Mouse (Mus musculus) small intestine, adult 2 months (tissue): ENCODE measurements around the gene Cspg4. TPM values are rescaled to one million over a fixed set of nuclear protein-coding genes. Genes with fewer than 3 reads are reported as not detected.

Experiments
- H3K27ac ChIP-seq: fragments of 200-500 bp; 2 replicates; pipeline ENCODE4 v1.5.1; 2012; ENCODE audit warnings: low read depth, low read length, control low read depth, inconsistent platforms; ENCODE audit not compliant: insufficient read depth
- H3K27me3 ChIP-seq: fragments of 200-500 bp; 2 replicates; pipeline ENCODE4 v1.6.1; 2012; ENCODE audit warnings: mild to moderate bottlenecking, moderate library complexity, low read length, inconsistent platforms; ENCODE audit not compliant: control insufficient read depth, insufficient read depth
- H3K36me3 ChIP-seq: fragments of 200-500 bp; 2 replicates; pipeline ENCODE4 v1.6.1; 2012; ENCODE audit warnings: mild to moderate bottlenecking, low read length, control low read depth, inconsistent platforms; ENCODE audit not compliant: control insufficient read depth, insufficient read depth
- H3K4me1 ChIP-seq: fragments of 200-500 bp; 2 replicates; pipeline ENCODE4 v1.6.1; 2012; ENCODE audit warnings: low read length, inconsistent platforms, mixed read lengths; ENCODE audit not compliant: control insufficient read depth, insufficient read depth, insufficient read length
- H3K4me3 ChIP-seq: fragments of 200-500 bp; 2 replicates; pipeline ENCODE4 v1.5.1; 2012; ENCODE audit warnings: low read depth, mild to moderate bottlenecking, control low read depth, inconsistent platforms, low read length, moderate library complexity
- CTCF ChIP-seq: fragments of 200-500 bp; IDR thresholded peaks from 2 replicates; pipeline ENCODE4 v1.5.1; 2012; ENCODE audit warnings: low read depth, mild to moderate bottlenecking, control low read depth, inconsistent platforms, low read length, moderate library complexity, mixed read lengths; ENCODE audit not compliant: insufficient replicate concordance, insufficient read length; ENCODE audit errors: extremely low read depth
- POLR2A ChIP-seq: fragments of 200-500 bp; IDR thresholded peaks from 2 replicates; pipeline ENCODE4 v1.6.1; 2012; ENCODE audit warnings: low read depth, mild to moderate bottlenecking, control low read depth, inconsistent platforms, low read length, moderate library complexity
- WGBS: fragments of 180-500 bp; shearing (Covaris S2); methylation state at CpG from one replicate; pipeline ENCODE4 v1.1.7; 2018; 5-methylcytosine and 5-hydroxymethylcytosine counted together
- polyA plus RNA-seq: library from polyadenylated mRNA; depleted of rRNA; stranded (reverse); fragments of >200 nt; gene quantifications from 2 replicates; pipeline ENCODE4 v1.2.3, GENCODE M21; 2012

The Cspg4 gene
- polyA plus RNA-seq, 1 experiment = 11.4 TPM

DNA sequence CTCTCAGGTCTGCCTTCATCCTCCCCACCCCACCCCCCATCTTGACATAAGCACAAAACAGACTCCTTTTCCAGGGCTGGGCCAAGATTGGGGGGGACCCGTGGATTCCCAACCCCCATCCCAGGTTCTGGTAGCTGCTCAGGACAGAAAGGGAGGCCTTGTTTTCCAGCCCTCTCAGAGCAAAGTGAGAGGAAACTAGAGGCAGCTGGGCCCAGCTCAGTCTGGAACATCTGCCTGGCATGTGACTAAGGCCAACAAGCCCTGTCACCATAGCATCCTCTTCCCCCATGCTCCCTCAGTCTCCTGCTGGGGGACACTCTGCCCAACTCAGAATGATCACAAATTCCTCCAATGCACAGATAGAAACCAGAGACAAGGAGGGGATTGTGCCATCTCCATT, 50.3 kb downstream of the Cspg4 start:
- H3K27me3 ChIP-seq = no peaks in the 10 kb centered on the region
- H3K4me1 ChIP-seq = no peaks in the 10 kb centered on the region
- TF ChIP-seq CTCF = no peak
- TF ChIP-seq POLR2A = no peak
- no peaks in the 10 kb centered on the region; the same call in 1 of the 2 replicates for H3K36me3 ChIP-seq
- H3K27ac ChIP-seq = no peak overlapping the region
- WGBS = 75% methylated on average over 1 of the region's 1 CpGs
- no peak overlapping the region for H3K4me3 ChIP-seq

- Histone ChIP-seq H3K4me3 (no peak overlapping the region), H3K4me1 (no peaks in the 10 kb centered on the region), H3K36me3 (no peaks in the 10 kb centered on the region; the same call in 1 of the 2 replicates), H3K27me3 (no peaks in the 10 kb centered on the region), H3K27ac (no peak overlapping the region)
- no peak for TF ChIP-seq POLR2A
- TF ChIP-seq CTCF = no peak
- WGBS = 72% methylated on average over 5 of the region's 5 CpGs
These were observed 51.0 kb downstream of the Cspg4 start for GRCm38 (mm10) chr9:56915695-56916410.

DNA sequence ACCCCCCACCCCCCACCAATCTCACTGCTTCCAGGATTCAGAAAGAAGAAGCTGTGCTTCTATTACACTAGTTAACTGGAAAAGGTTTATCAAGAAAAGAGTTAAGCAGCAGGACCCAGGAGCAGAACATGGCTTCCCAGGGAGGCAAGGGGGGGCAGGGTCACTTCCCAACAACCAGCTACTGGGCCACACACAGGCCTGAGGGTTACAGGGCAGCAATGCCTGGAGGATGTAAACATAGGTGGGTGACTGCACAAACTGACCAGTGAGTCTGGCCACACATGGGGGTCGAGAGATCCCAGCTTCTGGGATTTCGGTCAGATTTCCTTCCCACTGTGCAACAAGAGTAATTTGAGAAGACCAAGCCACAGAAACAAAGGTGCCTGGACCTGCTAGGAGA, 52.3 kb downstream of the Cspg4 start:
- Histone ChIP-seq H3K4me1 (no peaks in the 10 kb centered on the region), H3K36me3 (no peaks in the 10 kb centered on the region; the same call in none of the 2 replicates), H3K27ac (no peak overlapping the region), H3K4me3 (no peak overlapping the region), H3K27me3 (no peaks in the 10 kb centered on the region)
- TF ChIP-seq CTCF = no peak
- no peak for TF ChIP-seq POLR2A
- WGBS = 94% methylated on average over 2 of the region's 2 CpGs

DNA sequence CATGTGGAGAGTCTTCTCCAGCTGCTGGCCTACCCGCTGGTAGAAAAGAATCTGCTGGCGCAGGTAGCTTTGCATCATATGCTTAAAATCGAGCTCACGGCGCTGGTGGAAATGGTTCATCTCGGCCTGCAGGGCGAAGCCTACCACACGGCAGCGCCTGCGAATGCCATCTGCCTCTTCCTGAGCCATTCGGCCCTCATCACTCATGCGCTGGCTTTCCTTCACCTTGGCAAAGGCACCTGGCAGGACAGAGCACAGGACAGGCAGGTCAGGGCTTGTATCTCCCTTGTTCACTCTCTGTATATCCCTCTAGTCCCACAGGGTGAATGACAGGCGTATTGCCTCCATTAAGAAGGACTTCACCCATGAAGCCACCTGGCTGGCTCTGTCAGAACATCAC, 53.6 kb downstream of the Cspg4 start:
- Histone ChIP-seq H3K27me3 (no peaks in the 10 kb centered on the region), H3K4me3 (no peak overlapping the region), H3K4me1 (no peaks in the 10 kb centered on the region), H3K27ac (no peak overlapping the region), H3K36me3 (no peaks in the 10 kb centered on the region; the same call in none of the 2 replicates)
- 95% methylated on average over 13 of the region's 13 CpGs for WGBS
- TF ChIP-seq CTCF (no peak), POLR2A (no peak)

DNA sequence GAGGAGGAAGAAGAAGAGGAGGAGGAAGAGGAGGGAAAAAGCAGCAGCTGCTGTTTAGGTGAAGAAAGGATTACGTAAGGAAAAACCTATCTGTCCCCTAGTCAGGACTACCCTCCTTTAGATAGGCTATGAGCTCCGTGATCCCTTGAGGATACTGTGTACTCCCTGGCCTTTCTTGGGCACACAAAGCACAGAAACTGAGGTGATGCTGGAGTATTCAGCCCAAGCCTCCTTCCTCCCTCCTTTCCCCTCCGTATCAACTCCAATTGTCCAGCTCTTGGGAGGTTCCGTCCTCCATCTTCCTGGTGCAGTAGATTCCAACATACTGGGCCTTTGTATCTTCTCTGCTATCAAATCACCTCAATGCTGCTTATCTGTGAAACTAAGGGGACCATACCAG, 57.9 kb downstream of the Cspg4 start:
- 85% methylated on average over 4 of the region's 4 CpGs for WGBS
- no peak overlapping the region for H3K4me3 ChIP-seq
- no peak overlapping the region for H3K27ac ChIP-seq
- no peaks in the 10 kb centered on the region for H3K27me3 ChIP-seq
- H3K4me1 ChIP-seq = peaks cover 11% of the 10 kb centered on the region
- TF ChIP-seq POLR2A (no peak), CTCF (no peak)
- H3K36me3 ChIP-seq = no peaks in the 10 kb centered on the region; the same call in 1 of the 2 replicates

DNA sequence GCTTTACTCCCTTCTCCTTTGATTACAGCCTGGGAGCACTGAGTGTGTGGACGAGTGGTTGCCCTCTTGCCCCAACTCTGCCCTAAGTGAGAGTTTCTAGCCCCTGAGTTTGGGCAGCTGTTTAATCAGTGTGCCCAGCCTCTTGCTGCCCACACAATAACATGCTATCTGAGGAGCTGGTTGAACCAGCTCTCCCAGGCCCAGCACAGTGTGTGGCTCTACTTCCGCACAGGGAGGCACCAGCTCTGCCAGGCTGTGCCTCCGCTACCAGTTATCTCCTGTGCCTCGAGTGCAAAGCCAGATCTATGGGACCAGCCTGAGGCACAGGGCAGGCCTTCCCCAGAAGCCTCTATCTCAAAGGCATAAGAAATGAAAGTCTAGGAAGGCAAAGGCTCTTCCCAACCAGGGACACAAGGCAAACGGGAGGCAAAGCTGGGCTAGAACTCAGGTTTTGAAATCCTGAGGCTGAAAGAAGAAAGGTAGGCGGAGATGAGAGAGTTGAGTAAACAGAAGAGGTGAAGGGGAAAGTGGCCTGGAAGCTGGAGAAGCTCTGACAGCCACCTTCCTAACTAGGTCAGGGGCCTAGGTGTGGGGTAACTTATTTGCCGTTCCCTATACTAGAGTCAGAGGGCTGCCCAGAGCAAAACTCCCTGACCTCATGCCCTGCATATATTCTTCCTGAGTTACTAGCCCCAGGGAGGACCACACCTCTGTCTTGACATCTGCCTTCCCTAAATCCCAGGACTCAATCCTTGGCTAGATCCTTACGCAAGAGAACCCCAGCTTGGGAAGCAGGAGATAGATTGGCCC, 59.2 kb downstream of the Cspg4 start:
- no peaks in the 10 kb centered on the region for H3K27me3 ChIP-seq
- H3K36me3 ChIP-seq = no peaks in the 10 kb centered on the region; the same call in 1 of the 2 replicates
- peaks cover 11% of the 10 kb centered on the region for H3K4me1 ChIP-seq
- WGBS = 52% methylated on average over 8 of the region's 8 CpGs
- H3K4me3 ChIP-seq = peak overlapping the region; percentile 35
- H3K27ac ChIP-seq = peak overlapping the region; percentile 18
- no peak for TF ChIP-seq CTCF

DNA sequence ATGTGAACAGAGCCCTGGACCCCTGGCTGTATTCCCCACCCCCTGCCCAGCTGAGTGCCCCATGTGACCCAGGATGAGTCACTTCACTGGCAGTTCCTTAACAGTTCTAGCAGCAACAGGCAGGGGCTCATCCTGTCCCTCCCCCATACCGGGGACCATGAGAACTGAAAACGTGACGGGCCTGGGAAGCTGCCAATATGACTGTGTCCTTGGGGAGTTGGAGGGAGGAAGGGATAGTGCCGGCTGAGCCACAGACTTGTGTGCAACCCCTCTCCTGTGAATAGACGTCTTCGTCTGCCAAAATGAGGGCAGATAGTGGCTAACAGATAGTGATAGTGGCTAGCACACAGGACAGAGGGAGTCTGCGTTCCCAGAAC, 59.8 kb downstream of the Cspg4 start:
- H3K27ac ChIP-seq = peak overlapping the region; percentile 18
- no peaks in the 10 kb centered on the region; the same call in 1 of the 2 replicates for H3K36me3 ChIP-seq
- TF ChIP-seq POLR2A = no peak
- TF ChIP-seq CTCF = no peak
- peak overlapping the region; percentile 35 for H3K4me3 ChIP-seq
- H3K27me3 ChIP-seq = no peaks in the 10 kb centered on the region
- WGBS = 23% methylated on average over 7 of the region's 7 CpGs
- peaks cover 11% of the 10 kb centered on the region for H3K4me1 ChIP-seq
